Mouse (Mus musculus): ENCODE data around the gene Mars2.

Mars2 gene

GRCm38 (mm10) chr1:55236890-55237642 is at the start of gene Mars2:
Mars2 (plus strand) TSS chr1:55237177.
- in situ Hi-C loops (cut with MboI, MseI): loop anchor here in 1 of 2 experiments (5.0 kb wide), 1 partner anchor 145 kb away; no protein-coding TSS in a partner anchor

- in situ Hi-C loops (cut with MboI, MseI): loop anchor here in 1 of 2 experiments (5.0 to 25.0 kb wide), 2 partner anchors 190 to 1020 kb away; no protein-coding TSS in a partner anchor
Observed at GRCm38 (mm10) chr1:55192015-55192414, 45.0 kb upstream of the Mars2 start.

GRCm38 (mm10) chr1:55192824-55193223 is 44.2 kb upstream of the Mars2 start:
- in situ Hi-C loops (cut with MboI, MseI): loop anchor here in 1 of 2 experiments (5.0 to 25.0 kb wide), 2 partner anchors 189 to 1019 kb away; no protein-coding TSS in a partner anchor

- in situ Hi-C loops (cut with MboI, MseI): loop anchor here in 1 of 2 experiments (5.0 to 25.0 kb wide), 2 partner anchors 189 to 1019 kb away; no protein-coding TSS in a partner anchor
Observed at GRCm38 (mm10) chr1:55193316-55193715, 43.7 kb upstream of the Mars2 start.

GRCm38 (mm10) chr1:55194064-55194915 is 42.7 kb upstream of the Mars2 start:
- in situ Hi-C loops (cut with MboI, MseI): loop anchor here in 1 of 2 experiments (5.0 to 25.0 kb wide), 2 partner anchors 188 to 1018 kb away; no protein-coding TSS in a partner anchor

GRCm38 (mm10) chr1:55195021-55195420 is 42.0 kb upstream of the Mars2 start:
- in situ Hi-C loops (cut with MboI, MseI): loop anchor here in 1 of 2 experiments (25.0 kb wide), 1 partner anchor 1017 kb away; no protein-coding TSS in a partner anchor

GRCm38 (mm10) chr1:55196327-55197003 is 40.5 kb upstream of the Mars2 start:
- in situ Hi-C loops (cut with MboI, MseI): loop anchor here in 1 of 2 experiments (25.0 kb wide), 1 partner anchor 1016 kb away; no protein-coding TSS in a partner anchor

GRCm38 (mm10) chr1:55198719-55199118 is 38.3 kb upstream of the Mars2 start:
- in situ Hi-C loops (cut with MboI, MseI): loop anchor here in 1 of 2 experiments (25.0 kb wide), 1 partner anchor 1014 kb away; no protein-coding TSS in a partner anchor

- in situ Hi-C loops (cut with MboI, MseI): no loop called here
Observed at GRCm38 (mm10) chr1:55201850-55202752, 34.9 kb upstream of the Mars2 start.

GRCm38 (mm10) chr1:55205808-55206327 is 31.1 kb upstream of the Mars2 start:
- in situ Hi-C loops (cut with MboI, MseI): no loop called here

- in situ Hi-C loops (cut with MboI, MseI): no loop called here
Observed at GRCm38 (mm10) chr1:55207561-55207960, 29.4 kb upstream of the Mars2 start.

GRCm38 (mm10) chr1:55208500-55209140 is 28.4 kb upstream of the Mars2 start:
- in situ Hi-C loops (cut with MboI, MseI): no loop called here

- in situ Hi-C loops (cut with MboI, MseI): no loop called here
Observed at GRCm38 (mm10) chr1:55210202-55210965, 26.6 kb upstream of the Mars2 start.

- in situ Hi-C loops (cut with MboI, MseI): no loop called here
Observed at GRCm38 (mm10) chr1:55211081-55211480, 25.9 kb upstream of the Mars2 start.

- in situ Hi-C loops (cut with MboI, MseI): no loop called here
Observed at GRCm38 (mm10) chr1:55212771-55213170, 24.2 kb upstream of the Mars2 start.

GRCm38 (mm10) chr1:55213475-55213874 is 23.5 kb upstream of the Mars2 start:
- in situ Hi-C loops (cut with MboI, MseI): no loop called here

GRCm38 (mm10) chr1:55213936-55214335 is 23.0 kb upstream of the Mars2 start:
- in situ Hi-C loops (cut with MboI, MseI): no loop called here

GRCm38 (mm10) chr1:55215185-55215813 is 21.7 kb upstream of the Mars2 start:
- in situ Hi-C loops (cut with MboI, MseI): no loop called here

All from T-helper 17 cell (primary cell).